Mouse (Mus musculus): ENCODE measurements around the gene Prss44. TPM values are rescaled to one million over a fixed set of nuclear protein-coding genes. Genes with fewer than 3 reads are reported as not detected.

Prss44 gene
- not detected in 2 replicates for polyA plus RNA-seq (2012; rRNA removed)

DNA sequence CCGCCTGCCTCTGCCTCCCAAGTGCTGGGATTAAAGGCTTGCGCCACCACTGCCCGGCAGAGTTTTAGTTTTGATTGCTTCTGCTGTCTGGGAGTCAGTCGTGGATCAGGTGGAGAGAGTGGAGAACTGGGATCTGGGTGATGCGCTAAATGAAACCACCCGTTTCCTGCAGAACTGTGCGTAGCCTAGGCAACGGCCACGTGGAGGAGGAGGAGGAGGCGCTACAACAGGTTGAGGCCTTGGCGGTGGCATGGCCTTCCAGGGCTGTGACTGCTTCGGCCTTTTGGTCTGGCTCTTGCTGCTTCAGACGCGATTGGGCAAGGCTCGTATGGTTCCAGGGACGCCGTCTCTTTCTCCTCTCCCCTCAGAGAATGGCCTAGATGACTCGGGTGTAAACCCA is at the start of gene Prss44:
TSS of gene Prss44 (plus strand) at position 206 of the 400 bp plus-strand sequence.

DNA sequence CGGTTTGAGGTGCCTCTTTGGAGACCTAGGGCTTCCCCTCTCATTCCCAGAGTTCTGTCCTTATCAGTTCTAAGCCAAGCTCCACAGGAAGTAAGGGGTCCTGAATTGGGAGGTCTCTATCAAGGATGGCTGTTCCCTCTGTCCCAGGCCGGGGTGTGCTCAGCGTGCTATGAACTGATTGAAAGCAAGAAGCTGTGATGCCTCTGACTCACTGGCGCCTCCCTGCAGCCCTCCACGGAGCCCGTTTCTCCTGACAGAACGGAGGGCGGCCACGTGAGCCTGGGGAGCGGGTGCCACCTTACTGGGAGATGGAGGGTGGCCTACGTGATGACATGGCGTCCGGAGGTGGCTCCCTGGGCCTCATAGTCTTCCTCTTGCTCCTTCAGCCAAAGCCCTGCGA is 15.9 kb upstream of the Prss44 start, which contains the start of gene Prss42:
TSS of gene Prss42 (plus strand) at position 301 of the 400 bp plus-strand sequence.

DNA sequence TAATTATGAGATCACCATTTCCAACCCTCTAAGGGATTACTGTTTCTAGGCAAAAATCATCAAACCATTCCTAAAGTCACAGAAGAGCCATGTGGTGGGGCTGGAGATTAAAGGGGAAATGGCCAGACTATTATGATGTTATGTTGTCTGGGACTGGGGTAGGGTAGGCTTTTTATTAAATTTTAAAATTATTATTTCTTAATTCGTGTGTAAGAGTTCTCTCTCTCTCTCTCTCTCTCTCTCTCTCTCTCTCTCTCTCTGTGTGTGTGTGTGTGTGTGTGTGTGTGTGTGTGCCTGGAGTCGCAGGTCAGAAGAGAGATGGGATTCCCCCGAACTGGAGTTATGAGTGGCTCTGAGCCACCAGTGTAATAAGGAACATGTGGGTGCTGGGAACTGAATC is 12.6 kb downstream of the Prss44 start, which contains the start of gene Prss43:
TSS of gene Prss43 (plus strand) at position 301 of the 400 bp plus-strand sequence.

DNA sequence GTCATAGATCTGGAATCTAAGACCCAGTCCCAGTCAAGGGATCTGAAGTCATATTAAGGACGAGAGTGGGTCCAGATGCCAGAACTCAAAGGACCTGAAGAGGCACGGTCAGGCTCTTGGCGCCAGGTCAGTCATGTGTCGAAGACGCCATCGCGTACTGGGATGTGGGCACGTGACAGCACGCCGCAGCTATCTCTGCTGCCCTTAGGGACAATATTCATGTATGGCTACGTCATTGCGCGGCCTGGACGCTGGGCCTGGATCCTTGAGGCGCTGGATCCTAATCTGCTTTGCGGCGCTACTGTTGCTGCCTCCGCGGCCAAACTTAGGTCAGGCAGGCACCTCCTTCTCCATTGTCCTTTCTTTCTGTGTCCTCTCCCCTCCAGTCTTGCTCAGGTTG is 20.6 kb downstream of the Prss44 start, which contains the start of gene Prss45:
TSS of gene Prss45 (plus strand) at position 178 of the 400 bp plus-strand sequence.

DNA sequence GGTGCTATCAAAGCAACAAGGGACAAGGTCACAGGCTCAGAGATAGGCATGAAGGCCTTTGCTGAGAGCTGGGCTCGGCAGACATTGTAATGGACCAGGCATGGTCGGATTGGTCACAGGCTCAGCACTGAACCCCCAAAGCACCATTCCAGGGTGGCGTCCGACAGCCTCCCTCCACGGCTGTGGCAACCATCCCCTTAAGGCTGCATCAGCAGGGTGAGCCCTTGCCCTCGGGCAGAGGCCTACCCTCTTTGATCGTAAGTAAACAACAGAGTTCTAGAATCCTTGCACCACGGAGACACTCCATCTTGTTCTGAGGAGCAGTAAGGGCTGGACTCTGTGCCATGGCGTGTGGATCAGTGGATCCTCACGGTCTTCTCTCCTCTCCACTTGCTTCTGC is 30.4 kb downstream of the Prss44 start, which contains the start of gene Prss46:
TSS of gene Prss46 (plus strand) at position 301 of the 400 bp plus-strand sequence.

DNA sequence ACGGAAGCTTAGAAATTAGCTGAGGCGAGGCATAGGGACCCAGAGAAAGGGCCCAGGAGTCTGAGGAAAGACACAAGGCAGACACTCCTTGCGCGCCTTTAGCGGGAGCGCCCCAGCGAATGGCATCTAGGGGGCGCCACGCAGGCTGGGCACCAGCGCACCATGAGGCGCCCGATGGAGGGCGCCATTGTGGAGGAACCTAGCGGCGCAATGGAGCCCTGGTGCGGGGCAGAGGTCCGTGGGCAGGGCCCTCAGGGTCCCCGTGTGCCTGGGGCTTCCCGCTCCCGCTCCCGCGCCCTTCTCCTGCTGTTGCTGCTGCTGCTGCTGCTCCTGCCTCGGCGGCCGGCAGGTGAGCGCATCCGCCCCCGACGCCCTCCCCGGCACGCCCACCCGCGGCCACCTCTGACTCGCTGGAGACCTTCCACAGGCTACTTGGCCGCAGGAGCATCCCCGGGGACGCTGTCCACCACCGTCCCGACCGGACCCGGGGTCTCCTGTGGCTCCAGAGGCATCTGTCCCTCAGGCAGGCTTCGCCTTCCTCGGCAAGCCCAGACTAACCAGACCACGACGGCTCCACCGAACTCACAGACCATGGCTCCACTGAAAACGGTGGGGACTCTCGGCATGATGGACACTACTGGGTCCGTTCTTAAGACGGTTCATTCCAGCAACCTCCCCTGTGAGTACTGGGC is 44.1 kb downstream of the Prss44 start, which contains the start of gene Prss50:
TSS of gene Prss50 (plus strand) at position 187 of the 692 bp plus-strand sequence.

Other genes with a start within 250 kb of the Prss44 start
- 8.0 and 8.9 TPM in 2 replicates for gene Nradd, start 189.5 kb upstream of the Prss44 start, polyA plus RNA-seq (2012; rRNA removed)
- 62.6 and 63.2 TPM in 2 replicates for gene Nbeal2, start 159.8 kb upstream of the Prss44 start, polyA plus RNA-seq (2012; rRNA removed)
- 50.0 and 53.6 TPM in 2 replicates for gene Ccdc12, start 157.5 kb upstream of the Prss44 start, polyA plus RNA-seq (2012; rRNA removed)
- gene Myl3, start 72.1 kb upstream of the Prss44 start, polyA plus RNA-seq (2012; rRNA removed): 27.2 and 38.0 TPM in 2 replicates
- gene Pth1r, start 66.8 kb upstream of the Prss44 start, polyA plus RNA-seq (2012; rRNA removed): 9.0 and 13.0 TPM in 2 replicates
- gene Prss42, start 15.8 kb upstream of the Prss44 start, polyA plus RNA-seq (2012; rRNA removed): not detected in 2 replicates
- not detected in 2 replicates for gene Prss43, start 12.7 kb downstream of the Prss44 start, polyA plus RNA-seq (2012; rRNA removed)
- not detected in 2 replicates for gene Prss45, start 20.6 kb downstream of the Prss44 start, polyA plus RNA-seq (2012; rRNA removed)
- gene Prss46, start 30.5 kb downstream of the Prss44 start, polyA plus RNA-seq (2012; rRNA removed): 0.05 TPM in 1 of 2 replicates, not detected in the other
- gene Prss50, start 44.0 kb downstream of the Prss44 start, polyA plus RNA-seq (2012; rRNA removed): not detected in 2 replicates
- gene Als2cl, start 65.9 kb downstream of the Prss44 start, polyA plus RNA-seq (2012; rRNA removed): 28.8 and 29.6 TPM in 2 replicates
- gene Tmie, start 66.1 kb downstream of the Prss44 start, polyA plus RNA-seq (2012; rRNA removed): 0.93 and 0.97 TPM in 2 replicates
- not detected in 2 replicates for gene Fam240a, start 102.9 kb downstream of the Prss44 start, polyA plus RNA-seq (2012; rRNA removed)
- not detected in 2 replicates for gene Tdgf1, start 132.2 kb downstream of the Prss44 start, polyA plus RNA-seq (2012; rRNA removed)
- 0.02 and 0.04 TPM in 2 replicates for gene Lrrc2, start 137.6 kb downstream of the Prss44 start, polyA plus RNA-seq (2012; rRNA removed)
- 1.0 and 3.1 TPM in 2 replicates for gene Rtp3, start 176.6 kb downstream of the Prss44 start, polyA plus RNA-seq (2012; rRNA removed)
- 1.4 and 3.8 TPM in 2 replicates for gene Ltf, start 205.3 kb downstream of the Prss44 start, polyA plus RNA-seq (2012; rRNA removed)
- gene Ccrl2, start 243.5 kb downstream of the Prss44 start, polyA plus RNA-seq (2012; rRNA removed): 1.3 and 1.4 TPM in 2 replicates